17 mouse cellular contexts compared by ENCODE assay signal in the genomic region with DNA sequence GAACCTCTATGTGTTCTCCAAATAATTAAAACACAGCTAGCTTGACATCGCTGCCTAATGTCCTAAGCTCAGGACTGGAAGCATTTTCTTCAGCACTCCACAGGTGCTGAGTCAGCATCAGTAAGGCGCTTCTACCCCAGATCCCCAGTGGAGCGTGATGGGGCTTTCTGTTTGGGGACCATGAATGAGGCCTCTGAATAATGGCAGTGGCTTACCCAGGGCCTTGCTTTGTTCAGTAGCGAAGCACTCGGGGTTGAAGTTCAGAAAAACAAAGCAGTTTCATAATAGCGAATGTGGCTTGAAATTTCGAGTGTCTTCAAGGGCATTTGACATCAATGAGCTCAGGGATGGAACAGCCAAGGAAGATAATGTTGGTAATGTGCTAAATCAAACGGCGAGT.
DNase-seq lines count a peak whose midpoint lies in the region; ATAC-seq and TF ChIP-seq lines count a peak whose summit lies in the region.
"Had no signal": no experiment of that assay in that cellular context is flagged by ENCODE, and none has a peak within 500 bp of the region (broad histone marks: within the 10 kb centered on the region; RNA-seq: fewer than 3 reads in every experiment).

No protein-coding gene starts in this region.

- 38% methylated on average over 9 of the region's 9 CpGs for WGBS in forebrain, embryonic 10.5 days
- 17% methylated on average over 9 of the region's 9 CpGs for WGBS in forebrain, postnatal 0 days
- 44% methylated on average over 9 of the region's 9 CpGs for WGBS in neural tube, embryonic 11.5 days

- TF ChIP-seq CTCF in forebrain, postnatal 0 days (IDR thresholded peaks at IDR 0.05; ENCODE audit: low read depth) = no peak

- H3K36me3 ChIP-seq in forebrain, embryonic 10.5 days (replicated peaks) = no peaks in the 10 kb centered on the region
- H3K36me3 ChIP-seq in forebrain, postnatal 0 days (ENCODE audit: insufficient read depth) = no peaks in the 10 kb centered on the region
- no peaks in the 10 kb centered on the region for H3K36me3 ChIP-seq in neural tube, embryonic 11.5 days (ENCODE audit: control insufficient read depth, insufficient read depth, low read length)

- peaks cover 33% of the 10 kb centered on the region for H3K27me3 ChIP-seq in forebrain, embryonic 10.5 days (ENCODE audit: poor library complexity, severe bottlenecking)
- H3K27me3 ChIP-seq in forebrain, postnatal 0 days (ENCODE audit: insufficient read depth, low read length) = no peaks in the 10 kb centered on the region
- no peaks in the 10 kb centered on the region for H3K27me3 ChIP-seq in neural tube, embryonic 11.5 days (ENCODE audit: control insufficient read depth, insufficient read depth, low read length)

- no peak overlapping the region for H3K4me2 ChIP-seq in forebrain, postnatal 0 days (ENCODE audit: low read depth)
- H3K4me2 ChIP-seq in neural tube, embryonic 11.5 days (ENCODE audit: low read depth) = no peak overlapping the region

- ATAC-seq in forebrain, postnatal 0 days = no peak
- ATAC-seq in neural tube, embryonic 11.5 days (ENCODE audit: insufficient read depth, low FRiP score, low TSS enrichment) = peak; percentile 35; the same call in 1 of the 2 replicates
- ATAC-seq: inflammation-experienced regulatory T-cells, adult 6 months had no signal

- no peak overlapping the region for H3K27ac ChIP-seq in forebrain, embryonic 10.5 days
- no peak overlapping the region for H3K27ac ChIP-seq in forebrain, postnatal 0 days (ENCODE audit: low read depth, low read length)
- no peak overlapping the region for H3K27ac ChIP-seq in neural tube, embryonic 11.5 days (ENCODE audit: low read depth, low read length)
- H3K27ac ChIP-seq: stomach, postnatal 0 days had no signal

- peaks cover 13% of the 10 kb centered on the region for H3K4me1 ChIP-seq in forebrain, embryonic 10.5 days
- no peaks in the 10 kb centered on the region for H3K4me1 ChIP-seq in forebrain, postnatal 0 days (ENCODE audit: insufficient read depth)
- no peaks in the 10 kb centered on the region for H3K4me1 ChIP-seq in neural tube, embryonic 11.5 days (ENCODE audit: control insufficient read depth, insufficient read depth, low read length)

- no peak overlapping the region for H3K9ac ChIP-seq in forebrain, postnatal 0 days
- no peak overlapping the region for H3K9ac ChIP-seq in neural tube, embryonic 11.5 days (ENCODE audit: low read length)

- no peak overlapping the region for H3K4me3 ChIP-seq in forebrain, embryonic 10.5 days
- no peak overlapping the region for H3K4me3 ChIP-seq in forebrain, postnatal 0 days (ENCODE audit: low read depth, low read length)
- H3K4me3 ChIP-seq in neural tube, embryonic 11.5 days (ENCODE audit: low read depth, low read length) = no peak overlapping the region

- peak; percentile 47 for DNase-seq in forebrain, embryonic 10.5 days (ENCODE audit: extremely low spot score, low spot score)
- DNase-seq in forebrain, postnatal 0 days = no peak
- DNase-seq in ovary, adult 18-20 months (ENCODE audit: low spot score) = peak; percentile 51
- DNase-seq in ovary, postnatal 36 days (ENCODE audit: low spot score) = no peak
- peak; percentile 15 to 19 for DNase-seq in adrenal gland, postnatal 36 days
- DNase-seq in neural tube, embryonic 11.5 days (ENCODE audit: low spot score) = no peak
- no peak for DNase-seq in frontal cortex, postnatal 10 days (ENCODE audit: low spot score in 2 of 2)
- DNase-seq in spleen, adult 18-20 months = no peak
- DNase-seq: cerebellum, adult 8-10 months; heart, adult 11 months; heart, postnatal 4 days; kidney, adult 8-10 months; left cerebral cortex, postnatal 4 days; lung, adult 2 months; lung, postnatal 36 days had no signal

- no peaks in the 10 kb centered on the region for H3K9me3 ChIP-seq in forebrain, embryonic 10.5 days
- H3K9me3 ChIP-seq in forebrain, postnatal 0 days (ENCODE audit: low read length) = no peaks in the 10 kb centered on the region
- no peaks in the 10 kb centered on the region for H3K9me3 ChIP-seq in neural tube, embryonic 11.5 days (ENCODE audit: control insufficient read depth, low read length)

Comparison
In these comparisons a context has a peak if more than half of its experiments do, and no peak if none do; other contexts are left out.
1. DNase-seq: peak in forebrain, embryonic 10.5 days (single experiment), ovary, adult 18-20 months (single experiment) and adrenal gland, postnatal 36 days (2 of 2); none in forebrain, postnatal 0 days (single experiment), ovary, postnatal 36 days (single experiment), neural tube, embryonic 11.5 days (single experiment), frontal cortex, postnatal 10 days (0 of 2) and spleen, adult 18-20 months (0 of 2).